Mouse (Mus musculus) left cerebral cortex, adult 18-20 months (tissue): Measurements from ENCODE around the gene Mast4. TPM values are rescaled to one million over a fixed set of nuclear protein-coding genes. Genes with fewer than 3 reads are reported as not detected.
"Not testable (repeated sequence)": the region's sequence is repeated elsewhere in the genome, so short reads cannot be mapped to it uniquely, and the experiment has no call there.

Experiments used
- DNase-seq, 2 experiments: peaks; one replicate each; pipeline ENCODE4 v3.0.0; 2021 to 2022; ENCODE audit warnings: low spot score in 2 of 2, mixed read lengths in 1 of 2
- long read RNA-seq, 2 experiments: library from polyadenylated mRNA; stranded (forward); transcript quantifications; one replicate each; pipeline ENCODE4 v2.0.0; 2021
- total RNA-seq, 2 experiments: library from RNA; stranded (reverse); gene quantifications; 2 replicates each; pipeline ENCODE4 v1.2.3; 2021

Mast4 gene
- total RNA-seq, result 10 to 100 TPM; 49.8 to 50.2 TPM
- long read RNA-seq, experiment 1, partial matches to known transcripts, result 2 of 24 reads
- long read RNA-seq, experiment 1, other reads (novel, unspliced or antisense), result 22 of 24 reads
- long read RNA-seq, experiment 2, partial matches to known transcripts, result 0 of 8 reads
- long read RNA-seq, experiment 2, other reads (novel, unspliced or antisense), result 8 of 8 reads

- DNase-seq, result peak; percentile 93 to 96
These were observed at the start of gene Mast4 for GRCm38 (mm10) chr13:103334392-103334686. Gene Mast4, minus strand, starts transcription at chr13:103334497.

DNA sequence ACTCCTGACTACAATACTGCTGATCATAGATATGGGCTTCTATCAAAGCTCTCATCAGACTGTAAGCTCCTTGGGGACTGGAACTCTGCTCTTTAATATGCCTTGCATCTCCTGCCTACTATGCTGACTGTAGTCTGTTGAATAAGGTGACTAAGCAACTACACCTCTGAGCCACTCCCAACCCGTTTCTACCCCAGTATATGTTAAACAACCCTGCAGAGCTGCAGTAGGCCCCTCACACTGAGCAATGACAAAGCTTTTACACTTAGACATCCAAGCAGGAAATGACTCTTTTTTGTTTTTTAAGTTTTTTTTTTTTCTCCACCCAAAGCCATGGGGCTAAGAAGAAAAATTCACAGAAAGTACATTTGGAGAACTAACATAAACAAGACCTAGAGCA lies 40.2 kb upstream of the Mast4 start:
- DNase-seq, result no peak

GRCm38 (mm10) chr13:103369194-103369593 lies 34.9 kb upstream of the Mast4 start:
- peak; percentile 42 to 70 for DNase-seq

DNA sequence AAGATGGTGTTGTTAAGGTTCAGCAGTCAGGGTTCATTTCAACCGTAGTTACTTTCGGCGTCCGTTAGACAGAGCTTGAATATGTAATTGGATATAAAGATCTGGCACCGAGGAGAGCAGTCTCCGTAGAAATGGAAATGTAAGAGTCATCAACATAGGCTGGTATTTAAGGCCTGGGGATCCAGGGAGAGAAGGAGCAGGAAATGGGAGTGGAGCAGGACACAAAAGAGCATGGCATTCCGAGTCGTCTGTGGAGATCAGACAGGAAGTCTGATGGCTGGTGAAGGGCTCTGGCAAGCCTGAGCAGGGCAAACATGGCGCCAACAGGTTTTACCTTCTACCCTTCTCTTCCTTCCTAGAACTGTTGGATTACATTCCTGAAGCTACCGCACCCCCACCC lies 28.9 kb upstream of the Mast4 start:
- no peak for DNase-seq

DNA sequence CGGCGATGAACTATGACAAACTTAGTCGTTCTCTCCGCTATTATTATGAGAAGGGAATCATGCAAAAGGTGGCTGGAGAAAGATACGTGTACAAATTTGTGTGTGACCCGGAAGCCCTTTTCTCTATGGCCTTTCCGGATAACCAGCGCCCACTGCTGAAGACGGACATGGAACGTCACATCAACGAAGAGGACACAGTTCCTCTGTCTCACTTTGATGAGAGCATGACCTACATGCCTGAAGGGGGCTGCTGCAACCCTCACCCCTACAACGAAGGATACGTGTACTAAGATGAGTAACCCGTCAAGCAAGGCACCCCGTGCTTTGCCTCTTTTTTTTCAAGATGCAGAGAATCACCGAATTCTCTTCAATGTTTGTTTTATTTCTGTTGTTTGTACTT lies 23.1 kb upstream of the Mast4 start:
- not testable (repeated sequence) for DNase-seq

GRCm38 (mm10) chr13:103356909-103357308 lies 22.6 kb upstream of the Mast4 start:
- DNase-seq, result not testable (repeated sequence)

GRCm38 (mm10) chr13:103354737-103355136 lies 20.4 kb upstream of the Mast4 start:
- DNase-seq, result no peak

DNA sequence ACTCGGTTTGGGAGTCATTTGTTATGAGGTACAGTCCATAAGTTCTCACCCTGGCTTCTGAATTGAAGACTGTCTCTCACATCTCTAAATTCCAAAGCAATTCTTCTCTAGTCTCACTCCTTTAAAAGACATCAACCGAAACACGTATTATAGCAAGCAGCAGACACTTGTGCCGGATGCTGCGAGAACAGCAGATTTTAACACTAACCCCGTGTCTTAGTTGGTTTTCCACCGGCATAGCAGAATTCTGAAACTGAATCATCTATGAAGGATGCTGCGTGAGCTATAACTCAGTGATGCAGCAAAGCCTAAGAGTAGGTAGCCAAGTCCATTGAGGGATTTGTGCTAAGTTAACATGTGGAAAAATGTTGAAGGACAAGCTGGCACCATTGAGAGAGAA lies 10.5 kb upstream of the Mast4 start:
- no peak for DNase-seq

DNA sequence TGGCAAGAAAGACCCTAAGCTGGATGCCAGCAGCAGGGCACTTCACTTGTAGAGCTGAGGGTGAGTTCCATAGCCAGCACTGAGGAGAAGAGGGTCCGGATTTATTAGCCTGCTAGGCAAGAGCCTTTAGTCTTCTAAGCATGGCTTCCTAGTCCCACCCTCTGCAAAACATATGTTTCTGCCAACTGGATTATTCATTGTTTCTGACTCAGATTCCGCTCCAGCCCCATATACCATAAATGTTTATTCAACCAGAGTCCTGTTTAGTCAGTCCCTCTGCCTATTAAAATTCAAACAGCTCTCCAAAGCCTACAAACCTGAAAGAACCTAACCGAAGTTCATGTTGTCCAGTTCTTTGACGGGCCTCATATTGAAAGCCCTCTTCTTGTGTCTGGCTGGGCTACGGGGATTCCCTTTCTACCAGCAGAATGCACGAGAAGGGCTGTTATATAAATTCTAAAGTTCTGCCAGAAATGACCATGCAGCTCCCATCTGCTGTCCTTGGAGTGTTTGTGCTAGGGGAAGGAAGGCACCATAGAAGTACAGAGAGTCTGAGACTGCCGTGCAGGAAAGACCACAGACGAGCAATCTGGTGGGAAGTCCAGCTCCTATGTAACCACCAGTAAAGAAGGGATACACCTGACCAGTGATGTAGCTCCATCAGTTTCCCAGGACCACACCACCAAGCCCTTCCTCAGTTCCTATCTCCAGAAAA lies 9.9 kb upstream of the Mast4 start:
- DNase-seq, result peak in 1 of 2 experiments; percentile 47

DNA sequence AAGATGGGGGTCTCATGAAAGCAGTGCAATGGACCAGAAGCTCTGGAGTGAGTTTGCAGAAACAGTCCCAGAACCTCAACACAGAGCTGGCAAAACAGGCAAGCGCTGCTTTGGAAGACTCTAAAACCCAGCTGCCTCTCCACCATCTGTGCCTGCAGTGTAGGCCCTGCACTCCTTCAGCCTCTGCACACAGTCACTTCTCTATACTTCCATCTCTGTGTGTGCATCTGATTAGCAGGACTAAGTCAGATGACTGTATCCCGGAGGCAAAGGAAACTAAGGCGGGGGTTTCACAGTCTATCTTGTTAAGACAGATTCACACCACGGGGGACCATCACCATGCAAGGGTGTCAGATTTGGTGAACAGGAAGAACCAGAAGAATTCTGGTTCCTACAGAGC lies 6.7 kb upstream of the Mast4 start:
- DNase-seq, result peak in 1 of 2 experiments; percentile 65

DNA sequence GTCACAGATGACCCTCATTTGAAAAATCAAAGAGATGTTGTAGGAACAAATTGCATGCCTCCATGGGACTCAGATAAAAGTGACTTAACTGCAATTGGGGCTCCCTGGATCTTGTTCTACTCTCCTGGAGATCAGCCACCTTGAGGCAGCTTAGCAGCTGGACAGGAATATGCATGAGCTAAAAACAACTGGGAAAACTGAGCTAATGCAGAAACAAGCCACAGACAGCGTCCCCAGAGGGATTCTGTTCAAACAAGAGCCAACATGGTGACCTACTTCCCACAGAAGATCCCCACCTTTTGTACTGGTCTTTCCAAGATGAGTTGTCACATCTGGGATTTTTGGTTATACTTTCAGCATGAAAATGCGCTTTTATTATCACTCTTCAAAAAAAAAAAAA lies 4.3 kb upstream of the Mast4 start:
- DNase-seq, result no peak

DNA sequence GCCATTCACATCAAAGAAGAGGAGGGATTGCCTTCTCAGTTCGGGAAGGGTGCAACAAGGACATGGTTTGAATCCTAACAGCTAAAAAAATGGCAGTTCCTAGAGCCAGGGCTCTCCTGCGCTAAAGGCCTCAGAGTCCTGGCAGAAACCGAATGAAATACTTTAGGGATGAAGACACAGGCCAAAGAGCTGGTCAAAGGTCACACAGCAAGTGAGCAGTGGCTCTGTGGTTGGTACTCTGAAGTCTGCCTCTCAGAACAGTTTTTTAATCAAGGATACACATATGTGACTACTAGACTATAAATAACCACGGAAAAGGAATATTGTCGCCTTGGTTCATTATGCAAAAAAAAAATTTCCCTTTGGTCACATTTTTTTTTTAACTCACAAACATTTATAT lies 1.9 kb upstream of the Mast4 start:
- DNase-seq, result no peak

DNA sequence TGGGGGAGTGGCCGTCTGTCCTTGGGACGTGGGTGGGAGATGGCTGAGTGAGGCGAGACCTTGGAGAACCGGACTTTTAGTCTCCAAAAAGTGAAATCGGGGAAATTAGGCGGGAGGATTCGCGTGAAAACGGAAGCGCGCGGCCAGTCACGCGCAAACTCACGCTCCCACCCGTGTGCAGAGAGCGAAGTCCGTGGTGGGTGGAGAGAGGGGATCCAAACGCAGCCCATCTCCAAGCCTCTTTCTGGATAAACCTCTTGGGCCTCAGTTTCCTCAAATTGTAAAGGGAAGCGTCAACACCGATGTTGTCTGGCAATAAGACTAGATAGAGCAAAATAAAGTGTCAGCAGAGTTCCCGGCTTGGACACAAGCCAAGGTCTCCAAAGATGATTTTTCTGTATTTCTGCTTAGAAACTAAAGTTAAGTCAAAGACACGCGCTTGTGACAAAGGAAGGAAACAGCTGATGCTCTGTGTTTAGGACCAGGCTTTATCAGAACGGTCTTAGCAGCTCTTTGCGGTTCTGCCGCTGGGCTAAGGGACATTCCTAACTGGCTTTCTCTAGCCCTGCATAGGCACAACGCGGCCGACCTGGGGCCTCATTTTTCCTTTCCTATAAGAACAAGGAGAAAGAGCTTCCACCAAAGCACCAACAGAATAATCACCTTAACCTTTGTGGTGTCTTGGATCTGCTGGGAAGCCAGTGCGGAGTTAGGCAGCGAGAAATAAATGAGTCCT lies 594 bp upstream of the Mast4 start:
- DNase-seq, result peak in 1 of 2 experiments; percentile 16

DNA sequence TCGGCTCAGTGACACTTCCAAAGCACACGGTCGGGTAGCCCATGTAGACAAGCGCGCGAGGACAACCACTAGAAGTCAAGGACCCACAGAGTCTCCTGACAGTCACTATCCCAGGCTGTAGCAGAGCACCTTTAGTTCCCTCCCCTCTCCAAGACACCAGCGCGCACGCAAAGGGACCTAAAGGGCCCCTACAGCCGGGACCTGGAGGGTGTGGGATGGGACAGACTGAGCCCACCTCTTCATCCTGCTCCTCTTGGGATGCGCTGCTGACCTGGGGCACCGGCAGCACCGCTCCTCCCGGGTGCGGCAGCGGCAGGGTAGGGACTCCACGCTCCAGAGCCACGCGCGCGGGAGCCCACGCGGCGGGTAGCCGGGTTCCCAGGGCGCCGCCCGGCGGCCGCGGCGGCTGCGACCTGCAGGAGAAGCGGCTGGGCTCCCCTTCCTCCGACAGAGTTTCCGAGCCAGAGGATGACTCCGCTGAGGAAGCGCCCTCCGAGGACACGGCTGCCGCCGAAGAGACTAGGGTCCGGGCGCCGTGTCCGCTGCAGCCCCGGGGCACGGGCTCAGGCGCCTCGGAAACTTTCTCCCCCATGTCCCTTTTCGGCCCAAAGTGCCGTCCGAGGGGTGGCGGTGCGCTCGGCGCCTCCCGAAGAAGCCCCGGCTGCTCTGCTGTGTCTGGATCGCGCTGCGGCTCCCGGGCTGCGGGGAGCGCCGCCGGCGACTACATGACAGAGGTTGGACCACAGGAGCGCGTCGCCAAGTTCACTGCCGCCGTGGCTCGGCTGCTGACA lies 501 bp downstream of the Mast4 start:
- DNase-seq, result peak; percentile 50 to 72

- peak in 1 of 2 experiments; percentile 17 for DNase-seq
These were observed 1.1 kb downstream of the Mast4 start for GRCm38 (mm10) chr13:103333153-103333552.

- no peak for DNase-seq
These were observed 1.6 kb downstream of the Mast4 start for GRCm38 (mm10) chr13:103332731-103333130.

DNA sequence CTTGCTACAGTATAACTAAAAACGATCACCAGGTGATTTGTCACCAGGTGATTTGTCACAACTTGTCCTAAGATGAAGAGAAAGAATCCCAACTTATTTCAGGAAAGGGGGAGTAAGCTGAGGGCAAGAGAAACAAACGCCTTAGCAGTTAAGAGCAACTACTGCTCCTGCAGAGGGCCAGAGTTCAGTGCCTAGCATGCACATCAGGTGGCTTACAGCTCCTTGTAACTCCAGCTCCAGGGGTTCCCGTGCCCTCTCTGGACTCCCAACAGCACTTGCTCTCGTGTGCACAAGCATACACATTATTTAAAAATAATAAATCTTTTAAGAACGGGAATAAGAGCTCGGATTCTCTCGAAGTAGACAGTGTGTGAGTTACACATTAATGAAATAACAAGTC lies 3.2 kb downstream of the Mast4 start:
- DNase-seq, result no peak

DNA sequence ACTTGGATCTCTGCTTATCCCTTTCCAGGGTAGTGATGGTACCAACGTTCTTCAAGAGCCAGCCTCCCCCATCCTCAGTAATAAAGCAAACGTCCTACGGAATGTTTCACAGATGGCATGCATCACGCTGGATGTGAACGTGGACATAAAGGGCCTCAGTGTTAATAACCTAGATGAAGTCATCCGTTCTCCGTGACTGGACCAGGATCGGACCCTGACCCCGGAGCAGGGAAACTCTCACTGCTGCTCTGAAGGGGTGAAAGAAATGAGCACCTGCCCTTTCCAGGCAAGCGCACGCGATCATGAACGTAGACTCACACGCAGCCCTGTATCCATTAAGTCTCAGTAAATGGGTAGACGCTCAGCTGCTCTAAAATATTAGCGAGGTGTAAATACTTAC lies 6.0 kb downstream of the Mast4 start:
- no peak for DNase-seq

DNA sequence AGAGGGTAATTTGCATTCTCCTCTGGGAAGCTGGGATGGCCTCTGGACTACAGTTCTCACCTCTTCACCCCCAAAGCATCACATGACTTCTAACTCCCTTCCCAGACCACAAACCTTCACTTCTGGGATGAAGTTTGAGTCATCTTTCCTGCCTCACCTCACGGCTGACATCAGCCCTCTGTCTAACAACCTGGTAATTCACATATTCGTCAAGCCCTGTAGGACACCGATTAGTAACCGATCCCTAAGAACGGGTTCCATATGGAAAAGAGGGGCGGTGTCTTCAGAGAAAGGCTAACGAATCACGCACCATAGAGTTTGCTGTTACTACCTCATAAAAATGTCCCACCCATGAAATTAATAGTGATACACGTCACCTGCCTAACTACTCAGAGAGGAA lies 6.5 kb downstream of the Mast4 start:
- DNase-seq, result no peak

- DNase-seq, result no peak
These were observed 8.1 kb downstream of the Mast4 start for GRCm38 (mm10) chr13:103326186-103326585.

- no peak for DNase-seq
These were observed 14.4 kb downstream of the Mast4 start for GRCm38 (mm10) chr13:103319881-103320280.

GRCm38 (mm10) chr13:103319317-103319716 lies 15.0 kb downstream of the Mast4 start:
- DNase-seq, result no peak
